Mouse (Mus musculus) heart, embryonic 16.5 days (tissue): Measurements from ENCODE around the gene Sh3gl3. TPM values are rescaled to one million over a fixed set of nuclear protein-coding genes. Genes with fewer than 3 reads are reported as not detected.

Experiments used
- ATAC-seq: fragments of 200-750 bp; cut with Nextera tagmentation; replicated peaks from 2 replicates; pipeline ENCODE4 v1.8.0; 2017; ENCODE audit warnings: moderate number of reproducible peaks; ENCODE audit not compliant: insufficient read depth, low FRiP score; ENCODE audit errors: extremely low read depth
- H3K27ac ChIP-seq: fragments of 300-500 bp; sonication (generic); 2 replicates; pipeline ENCODE4 v1.5.1; 2014; ENCODE audit warnings: mild to moderate bottlenecking, low read length, control low read depth, moderate library complexity
- H3K27me3 ChIP-seq: fragments of 300-500 bp; sonication (generic); 2 replicates; pipeline ENCODE4 v1.6.1; 2014; ENCODE audit warnings: low read length, mixed read lengths; ENCODE audit not compliant: control insufficient read depth, insufficient read depth
- H3K36me3 ChIP-seq: fragments of 300-500 bp; sonication (generic); 2 replicates; pipeline ENCODE4 v1.6.1; 2014; ENCODE audit not compliant: control insufficient read depth, insufficient read depth
- H3K4me1 ChIP-seq: fragments of 300-500 bp; sonication (generic); 2 replicates; pipeline ENCODE4 v1.6.1; 2014; ENCODE audit warnings: low read length, mixed read lengths; ENCODE audit not compliant: control insufficient read depth, insufficient read depth
- H3K4me2 ChIP-seq: fragments of 300-500 bp; sonication (generic); 2 replicates; pipeline ENCODE4 v1.6.1; 2014; ENCODE audit warnings: low read depth, mild to moderate bottlenecking, control low read depth, low read length
- H3K4me3 ChIP-seq: fragments of 300-500 bp; sonication (generic); 2 replicates; pipeline ENCODE4 v1.5.1; 2014; ENCODE audit warnings: mild to moderate bottlenecking, control low read depth, low read length
- H3K9ac ChIP-seq: fragments of 300-500 bp; sonication (generic); 2 replicates; pipeline ENCODE4 v1.6.1; 2014; ENCODE audit warnings: low read length, control low read depth
- H3K9me3 ChIP-seq: fragments of 300-500 bp; sonication (generic); replicated peaks from 2 replicates; pipeline ENCODE4 v1.6.1; 2016; ENCODE audit warnings: low read length; ENCODE audit not compliant: control insufficient read depth
- WGBS: fragments of 180-500 bp; shearing (Covaris S2); extraction: QIAGEN DNeasy Blood & Tissue Kit; methylation state at CpG from one replicate; pipeline ENCODE4 v1.1.7; 2014; 5-methylcytosine and 5-hydroxymethylcytosine counted together
- polyA plus RNA-seq: library from polyadenylated mRNA; unstranded; fragments of >200 nt; fragmentation: Nextera tagmentation; extraction: Ambion mirVana; gene quantifications from 2 replicates; pipeline ENCODE4 v1.2.1, GENCODE M21; 2015

The Sh3gl3 gene
- polyA plus RNA-seq, 1 experiment from 2014 or later = 4.6 TPM

DNA sequence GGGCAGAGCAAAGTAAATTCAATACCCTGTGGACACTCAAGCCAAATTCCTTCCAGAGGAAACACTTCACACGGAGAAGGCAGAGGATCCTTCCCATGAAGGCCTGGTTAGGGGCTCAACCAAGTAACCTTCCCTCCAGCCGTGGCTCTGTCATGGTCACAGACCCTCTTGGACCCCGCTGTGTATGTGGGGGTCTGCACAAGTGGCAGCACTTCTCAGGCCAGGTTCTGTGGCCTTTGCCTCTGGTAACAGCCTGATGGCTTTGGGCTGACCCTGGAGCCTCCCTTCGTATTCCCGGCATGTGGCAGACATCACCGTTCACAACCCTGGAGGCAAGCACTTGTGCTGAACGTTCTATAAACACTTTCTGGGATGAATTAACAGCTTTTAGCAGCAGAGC, 176.2 kb downstream of the Sh3gl3 start:
- no peak for ATAC-seq
- WGBS = 80% methylated on average over 7 of the region's 7 CpGs
- H3K27ac ChIP-seq = no peak overlapping the region

DNA sequence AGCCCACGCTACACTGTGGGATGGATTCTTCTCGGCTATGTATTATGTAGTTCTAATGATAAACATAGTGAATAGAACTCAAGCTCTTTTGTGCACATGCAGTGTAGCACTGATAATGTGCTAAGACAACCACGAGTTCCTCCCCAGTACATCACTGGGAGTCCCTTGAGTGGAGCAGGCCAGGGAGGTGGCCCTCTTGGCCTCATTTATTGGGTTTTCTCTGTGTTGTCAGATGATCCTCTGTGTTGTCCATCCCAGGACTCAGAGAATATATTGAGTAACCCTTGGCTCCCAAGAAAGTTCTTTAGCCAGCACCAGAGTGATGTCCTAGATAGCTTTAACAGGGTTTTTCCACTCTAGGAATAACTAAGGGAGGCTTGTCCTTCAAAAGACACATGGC, 176.8 kb downstream of the Sh3gl3 start:
- no peak for ATAC-seq
- no peak overlapping the region for H3K4me2 ChIP-seq
- H3K27ac ChIP-seq = no peak overlapping the region
- H3K4me1 ChIP-seq = no peaks in the 10 kb centered on the region
- no peaks in the 10 kb centered on the region for H3K9me3 ChIP-seq
- H3K27me3 ChIP-seq = no peaks in the 10 kb centered on the region
- no peak overlapping the region for H3K4me3 ChIP-seq
- WGBS = 79% methylated on average over 3 of the region's 3 CpGs
- H3K36me3 ChIP-seq = no peaks in the 10 kb centered on the region
- H3K9ac ChIP-seq = no peak overlapping the region

More for the DNA sequence above, 176.2 kb downstream of the Sh3gl3 start:
- Histone ChIP-seq H3K4me1 (no peaks in the 10 kb centered on the region), H3K4me3 (no peak overlapping the region), H3K27me3 (no peaks in the 10 kb centered on the region), H3K4me2 (no peak overlapping the region), H3K36me3 (no peaks in the 10 kb centered on the region), H3K9me3 (no peaks in the 10 kb centered on the region), H3K9ac (no peak overlapping the region)

Other genes with a start within 250 kb of the Sh3gl3 start
- 9.7 and 9.9 TPM in 2 replicates for gene Hdgfl3, start 239.4 kb upstream of the Sh3gl3 start, polyA plus RNA-seq
- gene Bnc1, start 181.5 kb upstream of the Sh3gl3 start, polyA plus RNA-seq = 2.7 and 3.0 TPM in 2 replicates
- 1.6 and 2.6 TPM in 2 replicates for gene Adamtsl3, start 161.9 kb downstream of the Sh3gl3 start, polyA plus RNA-seq